In genomic region chr1:54710550-54710949, GRCm38 (mm10) we compare ENCODE assay signal across 14 mouse cellular contexts.
A peak's percentile ranks its signal among the peaks of the same experiment; 100 is the strongest.
DNase-seq lines count a peak whose midpoint lies in the region; ATAC-seq lines count a peak whose summit lies in the region.
"Had no signal": no experiment of that assay in that cellular context is flagged by ENCODE, and none has a peak within 500 bp of the region (broad histone marks: within the 10 kb centered on the region; RNA-seq: fewer than 3 reads in every experiment).

No protein-coding gene starts in this region.

- WGBS in heart, embryonic 12.5 days: 59% methylated on average over 1 of the region's 1 CpGs
- 48% methylated on average over 1 of the region's 1 CpGs for WGBS in heart, embryonic 16.5 days

- intact Hi-C loops in heart, postnatal 36 days (cut with DNase I): no loop called here

- ATAC-seq in heart, embryonic 12.5 days (ENCODE audit: insufficient number of reproducible peaks, low FRiP score): peak; percentile 66; the same call in 1 of the 2 replicates
- ATAC-seq in heart, embryonic 16.5 days (replicated peaks; ENCODE audit: extremely low read depth, insufficient read depth, low FRiP score): peak; percentile 83
- ATAC-seq: intestine, embryonic 15.5 days had no signal

- H3K9ac ChIP-seq in heart, embryonic 12.5 days: no peak overlapping the region
- no peak overlapping the region for H3K9ac ChIP-seq in heart, embryonic 16.5 days (ENCODE audit: low read length)
- H3K9ac ChIP-seq: intestine, embryonic 15.5 days; midbrain, embryonic 12.5 days; neural tube, embryonic 12.5 days had no signal

- H3K4me3 ChIP-seq in heart, embryonic 12.5 days: no peak overlapping the region
- H3K4me3 ChIP-seq in heart, embryonic 16.5 days (ENCODE audit: low read length): no peak overlapping the region
- H3K4me3 ChIP-seq: intestine, embryonic 15.5 days; layer of hippocampus, adult 2 months; midbrain, embryonic 12.5 days; neural tube, embryonic 12.5 days had no signal

- no peaks in the 10 kb centered on the region for H3K27me3 ChIP-seq in heart, embryonic 12.5 days (replicated peaks)
- no peaks in the 10 kb centered on the region for H3K27me3 ChIP-seq in heart, embryonic 16.5 days (ENCODE audit: control insufficient read depth, insufficient read depth, low read length)
- H3K27me3 ChIP-seq: intestine, embryonic 15.5 days; midbrain, embryonic 12.5 days; neural tube, embryonic 12.5 days had no signal

- 0 out of 2 replicates have a peak, but pooled peaks cover 2% of the 10 kb centered on the region for H3K9me3 ChIP-seq in heart, embryonic 12.5 days (replicated peaks)
- H3K9me3 ChIP-seq in heart, embryonic 16.5 days (replicated peaks; ENCODE audit: control insufficient read depth, low read length): peaks cover 5% of the 10 kb centered on the region
- H3K9me3 ChIP-seq: midbrain, embryonic 12.5 days; neural tube, embryonic 12.5 days had no signal

- H3K36me3 ChIP-seq in heart, embryonic 12.5 days: 0 out of 2 replicates have a peak, but pooled peaks cover 2% of the 10 kb centered on the region
- H3K36me3 ChIP-seq in heart, embryonic 16.5 days (ENCODE audit: control insufficient read depth, insufficient read depth): peaks cover 9% of the 10 kb centered on the region; the same call in 1 of the 2 replicates
- H3K36me3 ChIP-seq: intestine, embryonic 15.5 days; midbrain, embryonic 12.5 days; neural tube, embryonic 12.5 days had no signal

- no peak for DNase-seq in heart, postnatal 36 days
- DNase-seq in 3T3-L1 (ENCODE audit: low read depth, low spot score) (peak; percentile 77), NIH3T3 (ENCODE audit: low read depth) (peak; percentile 89)
- DNase-seq in thymus, postnatal 36 days: no peak
- no peak for DNase-seq in adrenal gland, adult 2 months
- no peak for DNase-seq in layer of hippocampus, postnatal 25 days (ENCODE audit: extremely low spot score in 1 of 2, low spot score in 1 of 2)
- DNase-seq: cerebellum, adult 2 months; right cerebral cortex, postnatal 14 days had no signal

- H3K4me2 ChIP-seq in heart, embryonic 12.5 days: no peak overlapping the region
- H3K4me2 ChIP-seq in heart, embryonic 16.5 days (ENCODE audit: low read depth, low read length): no peak overlapping the region
- H3K4me2 ChIP-seq: intestine, embryonic 15.5 days; midbrain, embryonic 12.5 days; neural tube, embryonic 12.5 days had no signal

- H3K4me1 ChIP-seq in heart, embryonic 12.5 days (replicated peaks): peaks cover 30% of the 10 kb centered on the region
- peaks cover 31% of the 10 kb centered on the region for H3K4me1 ChIP-seq in heart, embryonic 16.5 days (ENCODE audit: control insufficient read depth, insufficient read depth, low read length)
- H3K4me1 ChIP-seq: intestine, embryonic 15.5 days; neural tube, embryonic 12.5 days had no signal

- peak overlapping the region; percentile 82 for H3K27ac ChIP-seq in heart, embryonic 12.5 days (ENCODE audit: poor library complexity, severe bottlenecking)
- H3K27ac ChIP-seq in heart, embryonic 16.5 days (ENCODE audit: low read length): peak overlapping the region; percentile 70
- H3K27ac ChIP-seq: intestine, embryonic 15.5 days; layer of hippocampus, adult 2 months; midbrain, embryonic 12.5 days; neural tube, embryonic 12.5 days had no signal

Comparison
In these comparisons a context has a peak if more than half of its experiments do, and no peak if none do; other contexts are left out.
1. DNase-seq: peak in 3T3-L1 (single experiment) and NIH3T3 (single experiment); none in heart, postnatal 36 days (0 of 2), thymus, postnatal 36 days (0 of 2), adrenal gland, adult 2 months (single experiment) and layer of hippocampus, postnatal 25 days (0 of 2).